Mouse (Mus musculus) granulocyte monocyte progenitor cell, adult 5-6 weeks (primary cell): Measurements from ENCODE around the gene Il34. TPM values are rescaled to one million over a fixed set of nuclear protein-coding genes. Genes with fewer than 3 reads are reported as not detected.

Experiments
- ATAC-seq: replicated peaks from 2 replicates; pipeline ENCODE4 v1.8.0; 2016; ENCODE audit warnings: mild to moderate bottlenecking, moderate TSS enrichment, inconsistent platforms; ENCODE audit not compliant: poor library complexity, severe bottlenecking
- total RNA-seq, 2 experiments: library from RNA; stranded (forward) in 1 of 2; stranded (reverse) in 1 of 2; fragments of 200-712, 200-1000 nt in 1 of 2; fragments of >200 nt in 1 of 2; fragmentation: Nextera tagmentation in 1 of 2; gene quantifications; 2 replicates each; pipeline ENCODE4 v1.2.3; 2014 to 2017

Gene Il34
- total RNA-seq (2014; fragmentation: Nextera tagmentation) (not detected in 2 replicates), total RNA-seq (2017) (not detected in 2 replicates)

- ATAC-seq, result no peak
Measured at GRCm38 (mm10) chr8:110805669-110806068, at the start of gene Il34. Il34 (minus strand) TSS chr8:110805924.

- ATAC-seq, result no peak
Measured at GRCm38 (mm10) chr8:110851186-110851585, 45.5 kb upstream of the Il34 start.

- ATAC-seq, result no peak
Measured at GRCm38 (mm10) chr8:110847645-110848495, 42.1 kb upstream of the Il34 start.

GRCm38 (mm10) chr8:110847171-110847549 is 41.4 kb upstream of the Il34 start:
- peak; percentile 29 for ATAC-seq

GRCm38 (mm10) chr8:110846405-110847170 is 40.9 kb upstream of the Il34 start, which contains the start of the genes Cog4 and Sf3b3:
Cog4 (plus strand) TSS chr8:110846600.
Sf3b3 (minus strand) TSS chr8:110846787.
- peak; percentile 94 for ATAC-seq

- no peak for ATAC-seq
Measured at GRCm38 (mm10) chr8:110845821-110846404, 40.2 kb upstream of the Il34 start.

- no peak for ATAC-seq
Measured at GRCm38 (mm10) chr8:110844941-110845340, 39.2 kb upstream of the Il34 start.

GRCm38 (mm10) chr8:110843207-110843606 is 37.5 kb upstream of the Il34 start:
- ATAC-seq, result no peak

GRCm38 (mm10) chr8:110842012-110842574 is 36.4 kb upstream of the Il34 start:
- ATAC-seq, result no peak

- ATAC-seq, result no peak
Measured at GRCm38 (mm10) chr8:110831956-110832355, 26.2 kb upstream of the Il34 start.

- no peak for ATAC-seq
Measured at GRCm38 (mm10) chr8:110828511-110828910, 22.8 kb upstream of the Il34 start.

- no peak for ATAC-seq
Measured at GRCm38 (mm10) chr8:110824861-110825260, 19.1 kb upstream of the Il34 start.

- ATAC-seq, result no peak
Measured at GRCm38 (mm10) chr8:110821960-110822359, 16.2 kb upstream of the Il34 start.

- no peak for ATAC-seq
Measured at GRCm38 (mm10) chr8:110820257-110820656, 14.5 kb upstream of the Il34 start.

GRCm38 (mm10) chr8:110818593-110818992 is 12.9 kb upstream of the Il34 start:
- ATAC-seq, result no peak

- no peak for ATAC-seq
Measured at GRCm38 (mm10) chr8:110816990-110817389, 11.3 kb upstream of the Il34 start.

- no peak for ATAC-seq
Measured at GRCm38 (mm10) chr8:110815308-110815707, 9.6 kb upstream of the Il34 start.

GRCm38 (mm10) chr8:110813081-110813812 is 7.5 kb upstream of the Il34 start:
- ATAC-seq, result no peak

GRCm38 (mm10) chr8:110812349-110813080 is 6.8 kb upstream of the Il34 start:
- no peak for ATAC-seq
